Mouse (Mus musculus): ENCODE measurements around the gene Lrmda. TPM values are rescaled to one million over a fixed set of nuclear protein-coding genes. Genes with fewer than 3 reads are reported as not detected.

Gene Lrmda
- polyA plus RNA-seq, 1 experiment from 2014 or later: 0.66 TPM

DNA sequence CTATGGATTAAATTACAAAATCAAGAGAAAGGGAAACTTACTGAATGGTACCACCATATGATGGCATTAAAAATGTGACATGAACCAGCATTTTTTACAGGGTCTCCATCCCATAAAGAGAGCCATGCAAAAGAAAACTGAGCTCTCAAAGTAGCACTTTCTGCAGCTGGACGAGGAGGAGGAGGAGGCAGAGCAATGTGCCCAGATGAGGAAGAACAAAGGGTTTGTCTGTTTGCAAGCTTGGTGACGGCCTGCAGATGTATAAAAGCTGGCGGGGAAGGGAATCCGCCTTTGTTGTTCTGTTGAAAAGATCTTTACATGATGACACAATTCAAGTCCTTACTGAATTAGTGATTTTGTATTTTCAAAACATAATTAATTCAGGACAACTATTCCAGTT, 841.1 kb downstream of the Lrmda start:
- no peak overlapping the region for H3K9ac ChIP-seq (ENCODE audit: low read length)
- no peak overlapping the region for H3K4me2 ChIP-seq (ENCODE audit: low read depth)
- H3K27me3 ChIP-seq (ENCODE audit: control insufficient read depth, insufficient read depth, low read length): no peaks in the 10 kb centered on the region
- no peak for ATAC-seq (ENCODE audit: insufficient read depth, low FRiP score, low TSS enrichment)
- no peaks in the 10 kb centered on the region; the same call in 1 of the 2 replicates for H3K4me1 ChIP-seq (ENCODE audit: control insufficient read depth, insufficient read depth, low read length)
- H3K36me3 ChIP-seq (ENCODE audit: control insufficient read depth, insufficient read depth, low read length): no peaks in the 10 kb centered on the region
- H3K9me3 ChIP-seq (ENCODE audit: control insufficient read depth, low read length): no peaks in the 10 kb centered on the region
- 26% methylated on average over 4 of the region's 4 CpGs for WGBS
- H3K27ac ChIP-seq (ENCODE audit: low read depth, low read length): no peak overlapping the region
- DNase-seq (ENCODE audit: low spot score): no peak
- no peak overlapping the region for H3K4me3 ChIP-seq (ENCODE audit: low read depth, low read length)

DNA sequence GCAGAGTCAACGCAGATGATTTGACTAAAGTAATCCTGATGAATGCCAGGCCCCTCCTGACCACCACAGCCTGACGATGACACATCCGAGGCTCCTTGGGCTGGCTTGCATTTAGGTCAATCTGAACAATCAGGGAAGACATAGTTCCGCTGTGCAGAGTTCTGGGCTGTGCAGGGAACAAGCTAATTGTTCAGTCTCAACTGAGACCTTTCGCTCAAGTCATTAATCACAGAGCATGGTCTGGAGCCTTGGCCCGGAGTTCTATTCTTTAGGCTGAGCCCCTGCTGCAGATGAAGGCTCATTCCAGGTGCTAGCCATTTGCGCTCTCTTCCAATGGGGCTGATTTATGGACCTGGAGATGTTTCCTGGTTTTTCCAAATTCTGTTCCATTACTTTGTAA, 844.6 kb downstream of the Lrmda start:
- DNase-seq (ENCODE audit: low spot score) (no peak), ATAC-seq (ENCODE audit: insufficient read depth, low FRiP score, low TSS enrichment) (no peak)
- 28% methylated on average over 7 of the region's 7 CpGs for WGBS
- H3K27me3 ChIP-seq (ENCODE audit: control insufficient read depth, insufficient read depth, low read length): no peaks in the 10 kb centered on the region
- H3K4me3 ChIP-seq (ENCODE audit: low read depth, low read length): no peak overlapping the region
- no peak overlapping the region for H3K9ac ChIP-seq (ENCODE audit: low read length)
- no peaks in the 10 kb centered on the region for H3K36me3 ChIP-seq (ENCODE audit: control insufficient read depth, insufficient read depth, low read length)
- no peaks in the 10 kb centered on the region for H3K9me3 ChIP-seq (ENCODE audit: control insufficient read depth, low read length)
- H3K27ac ChIP-seq (ENCODE audit: low read depth, low read length): no peak overlapping the region
- no peak overlapping the region for H3K4me2 ChIP-seq (ENCODE audit: low read depth)
- no peaks in the 10 kb centered on the region; the same call in 1 of the 2 replicates for H3K4me1 ChIP-seq (ENCODE audit: control insufficient read depth, insufficient read depth, low read length)

DNA sequence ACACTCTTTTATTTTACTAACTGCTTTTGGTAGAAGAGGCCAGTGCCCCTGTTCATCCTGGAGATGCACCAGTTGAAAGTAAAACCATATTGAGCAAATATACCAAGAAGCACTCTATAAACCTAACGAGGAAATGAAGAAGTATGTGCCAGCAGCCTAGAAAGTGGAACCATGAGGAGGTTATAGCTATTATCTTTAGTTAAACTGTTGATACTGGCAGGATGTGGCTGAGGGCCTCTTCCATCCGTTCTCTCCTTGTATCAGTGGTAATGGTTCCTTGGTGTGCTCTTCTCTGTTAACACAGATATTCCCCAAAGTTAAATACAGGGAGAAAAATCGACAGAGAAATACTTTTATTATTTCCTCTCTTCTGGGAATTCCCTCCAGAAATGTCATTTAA, 855.1 kb downstream of the Lrmda start:
- H3K9me3 ChIP-seq (ENCODE audit: control insufficient read depth, low read length): no peaks in the 10 kb centered on the region
- no peaks in the 10 kb centered on the region for H3K27me3 ChIP-seq (ENCODE audit: control insufficient read depth, insufficient read depth, low read length)
- H3K4me2 ChIP-seq (ENCODE audit: low read depth): no peak overlapping the region
- WGBS: 80% methylated on average over 3 of the region's 3 CpGs
- no peak overlapping the region for H3K27ac ChIP-seq (ENCODE audit: low read depth, low read length)
- no peaks in the 10 kb centered on the region for H3K4me1 ChIP-seq (ENCODE audit: control insufficient read depth, insufficient read depth, low read length)
- ATAC-seq (ENCODE audit: insufficient read depth, low FRiP score, low TSS enrichment) (no peak), DNase-seq (ENCODE audit: low spot score) (no peak)
- no peaks in the 10 kb centered on the region for H3K36me3 ChIP-seq (ENCODE audit: control insufficient read depth, insufficient read depth, low read length)
- H3K9ac ChIP-seq (ENCODE audit: low read length): no peak overlapping the region
- H3K4me3 ChIP-seq (ENCODE audit: low read depth, low read length): no peak overlapping the region

DNA sequence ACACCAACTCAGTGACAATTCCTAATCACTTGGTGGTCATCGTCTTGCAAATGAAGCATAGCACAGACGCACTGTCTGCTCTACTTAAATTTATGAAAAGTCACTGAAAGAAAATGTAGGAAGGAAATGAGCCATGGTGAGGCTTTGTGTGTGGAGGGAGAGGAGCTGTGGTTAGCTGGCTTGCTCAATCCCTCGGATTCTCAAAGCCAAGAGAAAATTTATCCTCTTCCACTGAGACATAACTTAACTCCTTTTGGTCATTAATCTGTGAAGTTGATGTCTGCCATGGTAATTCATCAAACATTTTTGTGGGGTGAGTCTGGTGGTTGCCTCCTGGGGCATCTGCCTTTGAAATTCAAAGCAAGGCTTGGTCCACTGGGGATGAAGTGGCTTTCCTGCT, 867.7 kb downstream of the Lrmda start:
- H3K4me3 ChIP-seq (ENCODE audit: low read depth, low read length): no peak overlapping the region
- no peak overlapping the region for H3K4me2 ChIP-seq (ENCODE audit: low read depth)
- H3K36me3 ChIP-seq (ENCODE audit: control insufficient read depth, insufficient read depth, low read length): no peaks in the 10 kb centered on the region
- ATAC-seq (ENCODE audit: insufficient read depth, low FRiP score, low TSS enrichment) (no peak), DNase-seq (ENCODE audit: low spot score) (no peak)
- no peaks in the 10 kb centered on the region for H3K9me3 ChIP-seq (ENCODE audit: control insufficient read depth, low read length)
- 55% methylated on average over 3 of the region's 3 CpGs for WGBS
- no peaks in the 10 kb centered on the region for H3K4me1 ChIP-seq (ENCODE audit: control insufficient read depth, insufficient read depth, low read length)
- no peak overlapping the region for H3K27ac ChIP-seq (ENCODE audit: low read depth, low read length)
- H3K27me3 ChIP-seq (ENCODE audit: control insufficient read depth, insufficient read depth, low read length): no peaks in the 10 kb centered on the region
- H3K9ac ChIP-seq (ENCODE audit: low read length): no peak overlapping the region

DNA sequence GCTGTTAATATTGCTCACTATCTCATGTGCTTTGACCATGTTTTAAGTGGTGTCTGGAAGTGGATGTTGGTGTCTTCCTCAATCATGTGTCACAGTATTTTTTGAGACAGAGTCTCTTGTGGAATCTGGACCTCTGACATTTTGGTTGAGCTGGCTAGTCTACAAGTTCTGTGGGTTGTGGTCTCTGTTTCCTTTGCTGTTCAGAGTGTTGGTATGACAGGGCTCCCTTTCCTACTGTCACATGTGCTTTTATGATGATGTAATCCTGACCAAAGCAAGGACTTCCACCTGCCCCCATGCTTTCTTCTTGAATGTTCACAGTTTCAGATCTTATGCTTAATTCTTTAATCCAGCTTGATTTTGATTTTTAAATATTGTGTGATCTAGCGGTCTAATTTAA, 879.8 kb downstream of the Lrmda start:
- 91% methylated on average over 1 of the region's 1 CpGs for WGBS
- Histone ChIP-seq H3K9ac (ENCODE audit: low read length) (no peak overlapping the region), H3K4me2 (ENCODE audit: low read depth) (no peak overlapping the region), H3K9me3 (ENCODE audit: control insufficient read depth, low read length) (no peaks in the 10 kb centered on the region), H3K4me1 (ENCODE audit: control insufficient read depth, insufficient read depth, low read length) (no peaks in the 10 kb centered on the region), H3K27me3 (ENCODE audit: control insufficient read depth, insufficient read depth, low read length) (no peaks in the 10 kb centered on the region), H3K36me3 (ENCODE audit: control insufficient read depth, insufficient read depth, low read length) (no peaks in the 10 kb centered on the region), H3K4me3 (ENCODE audit: low read depth, low read length) (no peak overlapping the region), H3K27ac (ENCODE audit: low read depth, low read length) (no peak overlapping the region)
- no peak for DNase-seq (ENCODE audit: low spot score)
- no peak for ATAC-seq (ENCODE audit: insufficient read depth, low FRiP score, low TSS enrichment)

DNA sequence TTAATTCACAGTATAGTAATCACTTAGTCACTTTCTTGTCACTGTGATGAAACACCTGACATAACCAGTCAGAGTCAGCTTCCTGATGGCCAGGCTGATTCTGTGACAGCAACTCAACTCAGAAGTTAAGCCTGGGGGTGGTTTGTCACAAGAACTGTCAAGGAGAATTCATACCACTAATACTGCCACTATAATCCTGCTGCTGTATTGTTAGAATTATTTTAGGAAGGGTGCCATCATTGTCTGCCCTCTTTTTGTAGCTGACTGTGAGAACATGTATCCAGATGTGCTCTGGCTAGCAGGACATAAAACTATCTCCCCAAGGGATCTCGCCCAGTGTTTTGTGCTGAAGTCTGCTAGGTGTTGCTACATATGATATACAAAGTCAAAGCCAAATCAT, 882.6 kb downstream of the Lrmda start:
- ATAC-seq (ENCODE audit: insufficient read depth, low FRiP score, low TSS enrichment): no peak
- Histone ChIP-seq H3K36me3 (ENCODE audit: control insufficient read depth, insufficient read depth, low read length) (no peaks in the 10 kb centered on the region), H3K27ac (ENCODE audit: low read depth, low read length) (no peak overlapping the region), H3K9ac (ENCODE audit: low read length) (no peak overlapping the region), H3K27me3 (ENCODE audit: control insufficient read depth, insufficient read depth, low read length) (no peaks in the 10 kb centered on the region), H3K4me2 (ENCODE audit: low read depth) (no peak overlapping the region), H3K4me1 (ENCODE audit: control insufficient read depth, insufficient read depth, low read length) (peaks cover 10% of the 10 kb centered on the region), H3K4me3 (ENCODE audit: low read depth, low read length) (no peak overlapping the region), H3K9me3 (ENCODE audit: control insufficient read depth, low read length) (no peaks in the 10 kb centered on the region)
- DNase-seq (ENCODE audit: low spot score): no peak
- 92% methylated on average over 1 of the region's 1 CpGs for WGBS

DNA sequence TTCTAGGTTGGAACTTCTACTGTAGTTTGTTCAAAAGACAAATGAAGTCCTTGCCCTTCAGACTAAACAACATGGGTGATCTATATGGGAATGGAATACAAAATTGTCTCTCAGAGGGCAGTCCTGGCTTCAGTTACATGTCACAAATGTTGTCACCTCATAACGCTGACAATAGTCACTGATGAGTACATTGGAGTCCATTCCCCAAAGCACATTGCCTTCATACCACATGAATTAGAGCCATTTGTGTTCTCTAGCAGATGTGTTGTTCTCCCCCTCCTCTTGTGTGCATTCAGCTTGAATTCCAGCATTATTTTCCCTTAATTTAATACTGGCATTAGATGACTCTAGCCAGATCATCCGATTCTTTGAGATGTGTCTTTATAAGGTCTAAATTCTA, 883.4 kb downstream of the Lrmda start:
- Histone ChIP-seq H3K36me3 (ENCODE audit: control insufficient read depth, insufficient read depth, low read length) (no peaks in the 10 kb centered on the region), H3K9ac (ENCODE audit: low read length) (no peak overlapping the region), H3K27ac (ENCODE audit: low read depth, low read length) (no peak overlapping the region), H3K4me1 (ENCODE audit: control insufficient read depth, insufficient read depth, low read length) (peaks cover 14% of the 10 kb centered on the region), H3K4me2 (ENCODE audit: low read depth) (no peak overlapping the region), H3K27me3 (ENCODE audit: control insufficient read depth, insufficient read depth, low read length) (no peaks in the 10 kb centered on the region), H3K9me3 (ENCODE audit: control insufficient read depth, low read length) (no peaks in the 10 kb centered on the region), H3K4me3 (ENCODE audit: low read depth, low read length) (no peak overlapping the region)
- ATAC-seq (ENCODE audit: insufficient read depth, low FRiP score, low TSS enrichment) (no peak), DNase-seq (ENCODE audit: low spot score) (no peak)
- 93% methylated on average over 2 of the region's 2 CpGs for WGBS

DNA sequence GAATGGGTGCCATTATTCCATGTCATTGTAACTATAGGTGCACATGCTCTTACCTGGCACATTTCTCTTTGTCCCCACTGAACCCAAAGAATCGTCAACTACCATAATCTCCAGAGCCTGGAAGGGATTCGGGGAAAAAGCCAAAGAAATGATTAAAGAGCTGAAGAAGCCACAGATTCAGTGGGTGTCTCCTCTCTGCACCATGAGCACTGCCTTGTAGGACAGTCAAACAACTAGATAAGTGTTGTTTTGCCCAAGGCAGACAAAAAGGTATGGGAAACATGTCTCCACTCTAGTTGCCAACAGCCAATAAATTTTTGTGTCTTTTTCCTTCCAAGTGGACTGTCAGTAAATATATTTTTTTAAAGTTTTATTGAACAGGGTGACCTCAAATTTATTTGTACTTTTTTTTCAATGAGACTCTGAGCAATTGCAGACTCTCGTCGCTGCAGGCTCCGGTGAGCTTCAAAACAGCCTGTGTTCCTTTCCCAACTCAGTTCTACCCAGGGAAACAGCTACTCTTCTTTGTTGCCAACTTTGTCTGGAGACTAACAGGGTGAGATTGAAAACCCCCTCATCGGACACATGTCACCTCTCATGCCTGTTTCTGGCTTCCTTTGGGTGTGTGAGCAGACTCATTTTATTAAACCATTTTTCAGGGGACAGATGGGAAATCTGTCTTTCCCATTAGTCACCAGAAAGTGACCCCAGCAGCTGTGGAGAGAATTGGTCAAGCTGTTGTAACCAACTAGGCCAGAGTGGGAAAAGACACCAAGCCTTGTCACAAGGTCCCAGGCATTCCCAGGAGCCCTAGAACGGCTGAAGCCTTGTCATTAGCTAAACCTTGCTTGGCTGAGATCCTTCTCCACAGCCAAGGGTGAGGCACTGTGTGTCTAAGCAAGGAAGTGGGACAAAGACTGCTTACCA, 886.5 kb downstream of the Lrmda start:
- Histone ChIP-seq H3K36me3 (ENCODE audit: control insufficient read depth, insufficient read depth, low read length) (no peaks in the 10 kb centered on the region), H3K4me2 (ENCODE audit: low read depth) (no peak overlapping the region), H3K9me3 (ENCODE audit: control insufficient read depth, low read length) (no peaks in the 10 kb centered on the region), H3K27ac (ENCODE audit: low read depth, low read length) (no peak overlapping the region), H3K4me1 (ENCODE audit: control insufficient read depth, insufficient read depth, low read length) (peaks cover 14% of the 10 kb centered on the region), H3K27me3 (ENCODE audit: control insufficient read depth, insufficient read depth, low read length) (no peaks in the 10 kb centered on the region), H3K9ac (ENCODE audit: low read length) (no peak overlapping the region), H3K4me3 (ENCODE audit: low read depth, low read length) (no peak overlapping the region)
- peak; percentile 50; the same call in 1 of the 2 replicates for ATAC-seq (ENCODE audit: insufficient read depth, low FRiP score, low TSS enrichment)
- WGBS: 70% methylated on average over 7 of the region's 7 CpGs
- DNase-seq (ENCODE audit: low spot score): peak; percentile 48

DNA sequence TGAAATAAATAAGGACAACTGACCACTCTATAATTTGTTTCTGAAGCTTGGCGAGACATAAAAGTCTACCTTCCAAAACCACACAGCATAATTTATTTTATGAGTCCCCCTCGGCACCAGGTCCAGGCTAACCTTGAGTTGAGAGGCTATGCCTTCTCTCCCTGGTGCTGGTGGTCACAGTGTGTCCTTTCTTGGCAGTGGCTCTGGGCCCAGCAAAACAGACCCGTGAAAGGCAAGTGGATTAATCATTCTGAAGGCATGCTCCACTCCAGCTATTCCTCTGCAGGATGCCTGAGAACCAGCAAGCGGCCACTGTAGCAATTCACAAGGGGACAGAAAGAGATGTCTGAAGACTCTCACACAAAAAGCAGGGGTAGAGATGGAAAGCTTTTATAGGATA, 887.2 kb downstream of the Lrmda start:
- WGBS: 31% methylated on average over 4 of the region's 4 CpGs
- ATAC-seq (ENCODE audit: insufficient read depth, low FRiP score, low TSS enrichment): peak; percentile 72; the same call in 1 of the 2 replicates

More for the DNA sequence above, 887.2 kb downstream of the Lrmda start:
- Histone ChIP-seq H3K9ac (ENCODE audit: low read length) (no peak overlapping the region), H3K27me3 (ENCODE audit: control insufficient read depth, insufficient read depth, low read length) (no peaks in the 10 kb centered on the region), H3K4me2 (ENCODE audit: low read depth) (no peak overlapping the region), H3K4me3 (ENCODE audit: low read depth, low read length) (no peak overlapping the region), H3K36me3 (ENCODE audit: control insufficient read depth, insufficient read depth, low read length) (no peaks in the 10 kb centered on the region), H3K4me1 (ENCODE audit: control insufficient read depth, insufficient read depth, low read length) (peaks cover 14% of the 10 kb centered on the region), H3K27ac (ENCODE audit: low read depth, low read length) (peak overlapping the region; percentile 3; the same call in 1 of the 2 replicates), H3K9me3 (ENCODE audit: control insufficient read depth, low read length) (no peaks in the 10 kb centered on the region)
- DNase-seq (ENCODE audit: low spot score): peak; percentile 64

All from neural tube, embryonic 11.5 days (tissue).